Mouse (Mus musculus): ENCODE data around the gene Proz.

DNA sequence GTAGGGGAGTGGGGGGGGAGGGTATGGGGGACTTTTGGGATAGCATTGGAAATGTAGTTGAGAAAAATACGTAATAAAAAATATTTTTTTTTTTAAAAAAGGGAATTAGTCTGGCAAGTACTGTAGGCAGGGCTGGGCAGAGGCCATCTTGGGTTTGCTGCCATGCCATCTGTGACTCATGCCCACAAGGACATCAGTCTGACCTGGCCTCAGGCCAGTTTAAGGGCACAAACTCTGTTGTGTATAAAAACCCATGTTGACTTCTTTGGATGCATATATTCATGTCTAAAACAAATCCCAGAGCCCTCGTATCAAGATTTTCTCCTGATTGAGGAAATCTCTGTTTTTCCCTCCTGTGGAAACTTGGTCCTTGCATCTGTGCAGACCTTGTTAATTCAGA lies 56.4 kb downstream of the Proz start:
- TF ChIP-seq GATA1 (IDR thresholded peaks at IDR 0.05; ENCODE audit: low read length), result no peak
- TF ChIP-seq TAL1 (IDR thresholded peaks at IDR 0.05; ENCODE audit: low read length), result no peak
